Mouse (Mus musculus): Measurements from ENCODE around the gene Raver1.

- TF ChIP-seq POLR2A (IDR thresholded peaks at IDR 0.05; ENCODE audit: borderline replicate concordance, insufficient read depth, low read length), result no peak
- no peak for TF ChIP-seq CTCF (IDR thresholded peaks at IDR 0.05; ENCODE audit: borderline replicate concordance, insufficient read depth, low read depth, low read length)
These were observed 17.6 kb downstream of the Raver1 start for GRCm38 (mm10) chr9:21074173-21074572.

Data from cerebellum, adult 2 months (tissue).